Comparison of ENCODE assay signal across 9 mouse cellular contexts in the genomic region with DNA sequence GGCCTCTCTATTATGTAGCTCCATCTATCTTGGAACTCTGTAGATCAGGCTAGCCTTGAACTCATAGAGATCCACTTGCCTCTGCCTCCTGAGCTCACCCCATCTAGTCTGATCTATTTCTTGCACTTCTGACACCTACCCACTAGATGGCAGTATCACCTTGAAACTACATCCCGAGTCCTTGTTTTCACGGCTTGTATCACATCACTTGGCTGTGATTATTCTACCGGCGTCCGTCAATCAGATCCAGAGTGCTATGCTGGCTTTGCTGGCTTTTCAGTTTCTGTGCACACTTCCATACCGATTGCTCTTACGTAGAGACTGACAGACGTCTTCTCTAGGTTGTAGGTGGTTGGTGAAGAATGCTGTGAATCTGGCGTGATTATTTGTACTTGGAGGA. TPM values are rescaled to one million over a fixed set of nuclear protein-coding genes. Genes with fewer than 3 reads are reported as not detected.
DNase-seq lines count a peak whose midpoint lies in the region; ATAC-seq lines count a peak whose summit lies in the region.
"Had no signal": no experiment of that assay in that cellular context is flagged by ENCODE, and none has a peak within 500 bp of the region (broad histone marks: within the 10 kb centered on the region; RNA-seq: fewer than 3 reads in every experiment).

No protein-coding gene starts in this region.

- H3K27me3 ChIP-seq in forebrain, embryonic 15.5 days: no peaks in the 10 kb centered on the region
- no peaks in the 10 kb centered on the region for H3K27me3 ChIP-seq in forebrain, embryonic 10.5 days (ENCODE audit: poor library complexity, severe bottlenecking)
- H3K27me3 ChIP-seq in midbrain, embryonic 12.5 days: no peaks in the 10 kb centered on the region
- H3K27me3 ChIP-seq in midbrain, embryonic 10.5 days (ENCODE audit: low read depth, poor library complexity, severe bottlenecking): no peaks in the 10 kb centered on the region
- H3K27me3 ChIP-seq: neural tube, embryonic 12.5 days had no signal

- no peaks in the 10 kb centered on the region for H3K9me3 ChIP-seq in forebrain, embryonic 15.5 days
- H3K9me3 ChIP-seq in forebrain, embryonic 10.5 days: no peaks in the 10 kb centered on the region
- H3K9me3 ChIP-seq in midbrain, embryonic 12.5 days: no peaks in the 10 kb centered on the region
- H3K9me3 ChIP-seq in midbrain, embryonic 10.5 days (replicated peaks): no peaks in the 10 kb centered on the region
- H3K9me3 ChIP-seq: neural tube, embryonic 12.5 days had no signal

- no peaks in the 10 kb centered on the region for H3K36me3 ChIP-seq in forebrain, embryonic 15.5 days
- H3K36me3 ChIP-seq in forebrain, embryonic 10.5 days (replicated peaks): peaks cover 51% of the 10 kb centered on the region
- H3K36me3 ChIP-seq in midbrain, embryonic 12.5 days: peaks cover 6% of the 10 kb centered on the region; the same call in 1 of the 2 replicates
- peaks cover 24% of the 10 kb centered on the region for H3K36me3 ChIP-seq in midbrain, embryonic 10.5 days

- no peak overlapping the region for H3K27ac ChIP-seq in forebrain, embryonic 15.5 days (replicated peaks)
- H3K27ac ChIP-seq in forebrain, embryonic 10.5 days: no peak overlapping the region
- no peak overlapping the region for H3K27ac ChIP-seq in midbrain, embryonic 12.5 days (replicated peaks)
- H3K27ac ChIP-seq in midbrain, embryonic 10.5 days (replicated peaks): no peak overlapping the region
- H3K27ac ChIP-seq: neural tube, embryonic 12.5 days had no signal

- no peak overlapping the region for H3K4me3 ChIP-seq in forebrain, embryonic 15.5 days
- H3K4me3 ChIP-seq in forebrain, embryonic 10.5 days: no peak overlapping the region
- H3K4me3 ChIP-seq in midbrain, embryonic 12.5 days: no peak overlapping the region
- no peak overlapping the region for H3K4me3 ChIP-seq in midbrain, embryonic 10.5 days
- H3K4me3 ChIP-seq: neural tube, embryonic 12.5 days had no signal

- WGBS in forebrain, embryonic 15.5 days: 63% methylated on average over 9 of the region's 9 CpGs
- WGBS in forebrain, embryonic 10.5 days: 85% methylated on average over 9 of the region's 9 CpGs
- WGBS in midbrain, embryonic 12.5 days: 82% methylated on average over 9 of the region's 9 CpGs
- 88% methylated on average over 9 of the region's 9 CpGs for WGBS in midbrain, embryonic 10.5 days

- peaks cover 15% of the 10 kb centered on the region for H3K4me1 ChIP-seq in forebrain, embryonic 15.5 days
- H3K4me1 ChIP-seq in forebrain, embryonic 10.5 days: peaks cover 5% of the 10 kb centered on the region; the same call in 1 of the 2 replicates
- no peaks in the 10 kb centered on the region for H3K4me1 ChIP-seq in midbrain, embryonic 12.5 days
- 0 out of 2 replicates have a peak, but pooled peaks cover 7% of the 10 kb centered on the region for H3K4me1 ChIP-seq in midbrain, embryonic 10.5 days
- H3K4me1 ChIP-seq: neural tube, embryonic 12.5 days had no signal

- no peak for DNase-seq in forebrain, embryonic 10.5 days (ENCODE audit: extremely low spot score, low spot score)
- no peak for DNase-seq in midbrain, embryonic 10.5 days (ENCODE audit: low spot score)
- peak; percentile 63 for DNase-seq in c-Kit-positive CD71-positive TER-119-positive erythroid progenitor cells, embryonic 14.5 days (ENCODE audit: low spot score)
- peak; percentile 47 for DNase-seq in hindlimb bud, embryonic 11.5 days (ENCODE audit: extremely low spot score, low read depth, low spot score)
- DNase-seq in retina, adult 2 months (ENCODE audit: low read depth, low spot score): peak; percentile 20
- no peak for DNase-seq in spleen, adult 18-20 months

- ATAC-seq in forebrain, embryonic 15.5 days (replicated peaks): peak; percentile 55; the same call in 1 of the 2 replicates
- ATAC-seq in midbrain, embryonic 12.5 days (ENCODE audit: low FRiP score, low read depth): 0 out of 2 replicates have a peak, but pooled peaks have one; percentile 44

- no peak overlapping the region for H3K9ac ChIP-seq in forebrain, embryonic 15.5 days (replicated peaks)
- H3K9ac ChIP-seq in midbrain, embryonic 12.5 days (replicated peaks): no peak overlapping the region
- H3K9ac ChIP-seq: neural tube, embryonic 12.5 days had no signal

- H3K4me2 ChIP-seq in forebrain, embryonic 15.5 days (replicated peaks): no peak overlapping the region
- H3K4me2 ChIP-seq in midbrain, embryonic 12.5 days (replicated peaks): no peak overlapping the region
- H3K4me2 ChIP-seq: neural tube, embryonic 12.5 days had no signal

RNA-seq across cellular contexts. Expression of gene Mthfd1, which starts 11.8 kb away (rescaled TPM):
- polyA plus RNA-seq in forebrain, embryonic 15.5 days (2015; fragmentation: Nextera tagmentation; extraction: Ambion mirVana): 45.2 and 46.4 TPM in 2 replicates
- polyA plus RNA-seq in forebrain, embryonic 10.5 days (2016; fragmentation: Nextera tagmentation; extraction: Ambion mirVana): 108 and 110 TPM in 2 replicates
- 49.5 and 52.5 TPM in 2 replicates for polyA plus RNA-seq in midbrain, embryonic 12.5 days (2016; fragmentation: Nextera tagmentation; extraction: Ambion mirVana)
- polyA plus RNA-seq in midbrain, embryonic 10.5 days (2016; fragmentation: Nextera tagmentation; extraction: Ambion mirVana): 82.4 and 91.8 TPM in 2 replicates

RNA-seq across cellular contexts. Expression of gene Tex21, which starts 20.3 kb away (rescaled TPM):
- polyA plus RNA-seq in forebrain, embryonic 15.5 days (2015; fragmentation: Nextera tagmentation; extraction: Ambion mirVana): not detected in 2 replicates
- not detected in 2 replicates for polyA plus RNA-seq in forebrain, embryonic 10.5 days (2016; fragmentation: Nextera tagmentation; extraction: Ambion mirVana)
- not detected in 2 replicates for polyA plus RNA-seq in midbrain, embryonic 12.5 days (2016; fragmentation: Nextera tagmentation; extraction: Ambion mirVana)
- not detected in 2 replicates for polyA plus RNA-seq in midbrain, embryonic 10.5 days (2016; fragmentation: Nextera tagmentation; extraction: Ambion mirVana)
- polyA plus RNA-seq: neural tube, embryonic 12.5 days had no signal

RNA-seq across cellular contexts. Expression of gene Akap5, which starts 57.8 kb away (rescaled TPM):
- 7.3 and 7.4 TPM in 2 replicates for polyA plus RNA-seq in forebrain, embryonic 15.5 days (2015; fragmentation: Nextera tagmentation; extraction: Ambion mirVana)
- 2.6 and 3.1 TPM in 2 replicates for polyA plus RNA-seq in forebrain, embryonic 10.5 days (2016; fragmentation: Nextera tagmentation; extraction: Ambion mirVana)
- polyA plus RNA-seq in midbrain, embryonic 12.5 days (2016; fragmentation: Nextera tagmentation; extraction: Ambion mirVana): 6.2 and 6.4 TPM in 2 replicates
- 2.5 and 4.7 TPM in 2 replicates for polyA plus RNA-seq in midbrain, embryonic 10.5 days (2016; fragmentation: Nextera tagmentation; extraction: Ambion mirVana)

Comparison
In these comparisons a context has a peak if more than half of its experiments do, and no peak if none do; other contexts are left out.
1. DNase-seq: peak in c-Kit-positive CD71-positive TER-119-positive erythroid progenitor cells, embryonic 14.5 days (single experiment), hindlimb bud, embryonic 11.5 days (single experiment) and retina, adult 2 months (single experiment); none in forebrain, embryonic 10.5 days (single experiment), midbrain, embryonic 10.5 days (single experiment) and spleen, adult 18-20 months (0 of 2).